Mouse (Mus musculus): ENCODE data around the gene Brap. TPM values are rescaled to one million over a fixed set of nuclear protein-coding genes. Genes with fewer than 3 reads are reported as not detected.
"Not testable (repeated sequence)": the region's sequence is repeated elsewhere in the genome, so short reads cannot be mapped to it uniquely, and the experiment has no call there.

Brap gene
- 48.2 and 50.9 TPM in 2 replicates for polyA plus RNA-seq (2015; fragmentation: Nextera tagmentation; extraction: Ambion mirVana)

- peak within 1 kb of the TSS; percentile 71 for H3K9ac ChIP-seq
- no peaks in the 10 kb centered on the region for H3K9me3 ChIP-seq
- peak within 1 kb of the TSS; percentile 75 for H3K27ac ChIP-seq
- H3K4me3 ChIP-seq: peak within 1 kb of the TSS; percentile 59
- H3K36me3 ChIP-seq (replicated peaks): peaks cover 9% of the 10 kb centered on the region
- 1% methylated on average over 83 of the region's 85 CpGs for WGBS
- peaks cover 23% of the 10 kb centered on the region for H3K4me1 ChIP-seq
- no peaks in the 10 kb centered on the region for H3K27me3 ChIP-seq (replicated peaks)
- ATAC-seq (replicated peaks): peak; percentile 90
- peak within 1 kb of the TSS; percentile 68 for H3K4me2 ChIP-seq
These were observed at the start of gene Brap, which contains the start of gene Acad10 for GRCm38 (mm10) chr5:121660059-121660896. Brap (plus strand) TSS chr5:121660563. Acad10 (minus strand) TSS chr5:121660514.

- Histone ChIP-seq H3K4me2 (no peak overlapping the region), H3K27me3 (replicated peaks) (no peaks in the 10 kb centered on the region), H3K27ac (no peak overlapping the region), H3K36me3 (replicated peaks) (no peaks in the 10 kb centered on the region), H3K4me3 (no peak overlapping the region), H3K4me1 (no peaks in the 10 kb centered on the region), H3K9me3 (no peaks in the 10 kb centered on the region), H3K9ac (no peak overlapping the region)
- no peak for ATAC-seq (replicated peaks)
- WGBS: 86% methylated on average over 6 of the region's 6 CpGs
These were observed 48.3 kb upstream of the Brap start for GRCm38 (mm10) chr5:121612036-121612435.

DNA sequence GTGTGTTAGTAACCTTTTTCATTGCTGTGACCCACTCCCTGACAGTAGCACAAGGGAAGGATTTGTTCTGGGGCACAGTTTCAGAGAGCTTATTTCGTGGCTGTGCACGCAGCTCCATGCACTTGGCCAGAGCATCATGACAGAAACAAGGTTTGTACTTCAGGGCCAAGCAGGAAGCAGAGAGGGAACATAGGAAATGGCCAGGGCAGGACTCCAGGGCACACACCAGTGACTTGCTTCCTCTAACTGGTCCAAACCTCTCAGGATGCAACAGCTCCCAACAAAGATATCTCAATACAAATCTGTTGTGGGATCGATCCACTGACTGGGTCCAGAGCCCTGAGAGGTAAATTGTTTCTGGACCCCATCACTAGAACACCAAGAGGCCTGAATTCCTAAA lies 45.4 kb upstream of the Brap start:
- not testable (repeated sequence) for H3K9me3 ChIP-seq; H3K36me3 ChIP-seq (replicated peaks); H3K27ac ChIP-seq; H3K4me3 ChIP-seq; ATAC-seq (replicated peaks); H3K4me2 ChIP-seq; H3K9ac ChIP-seq; H3K27me3 ChIP-seq (replicated peaks)
- 86% methylated on average over 3 of the region's 3 CpGs for WGBS
- H3K4me1 ChIP-seq: peaks cover 13% of the 10 kb centered on the region

GRCm38 (mm10) chr5:121618592-121619513 lies 41.5 kb upstream of the Brap start, which contains the start of gene Acad12:
Acad12 (minus strand) TSS chr5:121618938.
- H3K4me3 ChIP-seq: peak within 1 kb of the TSS; percentile 60
- no peaks in the 10 kb centered on the region for H3K27me3 ChIP-seq (replicated peaks)
- peak within 1 kb of the TSS; percentile 85 for H3K27ac ChIP-seq
- H3K4me1 ChIP-seq: peaks cover 15% of the 10 kb centered on the region
- no peaks in the 10 kb centered on the region for H3K36me3 ChIP-seq (replicated peaks)
- H3K4me2 ChIP-seq: peak within 1 kb of the TSS; percentile 70
- H3K9me3 ChIP-seq: no peaks in the 10 kb centered on the region
- under 1% methylated on average over 52 of the region's 58 CpGs for WGBS
- H3K9ac ChIP-seq: peak within 1 kb of the TSS; percentile 70
- peak; percentile 91 for ATAC-seq (replicated peaks)

GRCm38 (mm10) chr5:121621102-121621501 lies 39.3 kb upstream of the Brap start:
- Histone ChIP-seq H3K9me3 (no peaks in the 10 kb centered on the region), H3K9ac (no peak overlapping the region), H3K27me3 (replicated peaks) (no peaks in the 10 kb centered on the region), H3K27ac (no peak overlapping the region), H3K4me2 (no peak overlapping the region), H3K4me3 (no peak overlapping the region), H3K4me1 (peaks cover 15% of the 10 kb centered on the region), H3K36me3 (replicated peaks) (no peaks in the 10 kb centered on the region)
- ATAC-seq (replicated peaks): no peak
- WGBS: 96% methylated on average over 5 of the region's 5 CpGs

DNA sequence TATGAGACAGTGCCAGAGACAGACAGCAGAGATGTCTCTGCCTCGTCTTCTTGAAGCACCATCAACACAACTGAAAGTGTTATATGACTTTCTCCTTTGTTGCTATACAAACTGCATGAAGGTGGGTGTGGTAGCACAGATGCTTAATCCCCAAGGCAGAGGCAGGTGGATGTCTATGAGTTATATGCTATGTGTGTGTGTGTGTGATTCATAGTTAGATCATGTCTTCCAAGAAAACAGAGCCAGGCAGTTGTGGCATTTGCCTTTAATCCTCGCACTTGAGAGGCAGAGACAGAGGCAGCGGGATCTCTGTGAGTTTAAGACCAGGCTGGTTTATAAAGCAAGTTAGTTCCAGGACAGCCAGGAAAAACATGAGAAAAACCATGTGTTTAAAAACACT lies 37.1 kb upstream of the Brap start:
- Histone ChIP-seq H3K9ac (no peak overlapping the region), H3K4me2 (no peak overlapping the region), H3K27me3 (replicated peaks) (no peaks in the 10 kb centered on the region), H3K27ac (no peak overlapping the region), H3K4me1 (peaks cover 10% of the 10 kb centered on the region), H3K4me3 (no peak overlapping the region), H3K9me3 (no peaks in the 10 kb centered on the region), H3K36me3 (replicated peaks) (no peaks in the 10 kb centered on the region)
- WGBS: 92% methylated on average over 3 of the region's 3 CpGs
- no peak for ATAC-seq (replicated peaks)

GRCm38 (mm10) chr5:121627871-121628270 lies 32.5 kb upstream of the Brap start:
- Histone ChIP-seq H3K27ac (no peak overlapping the region), H3K4me1 (no peaks in the 10 kb centered on the region), H3K36me3 (replicated peaks) (no peaks in the 10 kb centered on the region), H3K27me3 (replicated peaks) (no peaks in the 10 kb centered on the region), H3K4me2 (no peak overlapping the region), H3K9ac (no peak overlapping the region), H3K4me3 (no peak overlapping the region), H3K9me3 (no peaks in the 10 kb centered on the region)
- ATAC-seq (replicated peaks): no peak
- WGBS: 4% methylated on average over 1 of the region's 1 CpGs

GRCm38 (mm10) chr5:121631106-121631647 lies 29.2 kb upstream of the Brap start:
- not testable (repeated sequence) for H3K4me3 ChIP-seq; H3K36me3 ChIP-seq (replicated peaks); H3K9me3 ChIP-seq; H3K4me1 ChIP-seq; H3K9ac ChIP-seq; ATAC-seq (replicated peaks); H3K4me2 ChIP-seq; H3K27ac ChIP-seq; H3K27me3 ChIP-seq (replicated peaks)
- 59% methylated on average over 9 of the region's 9 CpGs for WGBS

DNA sequence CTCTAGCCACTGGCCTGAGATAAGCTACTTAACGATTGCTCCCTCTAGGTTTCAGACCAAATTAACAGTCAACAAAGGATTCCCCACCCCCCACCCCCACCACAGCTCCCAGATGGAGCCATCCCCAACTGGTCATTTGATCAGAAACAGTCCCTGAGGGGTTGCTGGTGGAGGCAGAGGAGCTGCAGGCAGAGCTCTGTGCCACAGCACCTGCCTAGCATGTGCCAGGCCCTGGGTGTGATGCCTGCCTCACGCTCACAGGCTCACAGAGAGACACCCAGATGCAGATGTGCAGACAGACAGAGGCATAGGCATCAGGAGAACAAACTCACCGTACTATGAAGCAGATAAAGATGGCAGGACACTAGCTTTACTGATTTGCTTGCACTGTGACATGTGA lies 27.6 kb upstream of the Brap start:
- H3K9me3 ChIP-seq: no peaks in the 10 kb centered on the region
- H3K27ac ChIP-seq: no peak overlapping the region
- H3K27me3 ChIP-seq (replicated peaks): no peaks in the 10 kb centered on the region
- no peak for ATAC-seq (replicated peaks)
- H3K36me3 ChIP-seq (replicated peaks): no peaks in the 10 kb centered on the region
- 34% methylated on average over 3 of the region's 3 CpGs for WGBS
- no peaks in the 10 kb centered on the region for H3K4me1 ChIP-seq
- no peak overlapping the region for H3K9ac ChIP-seq
- H3K4me2 ChIP-seq: no peak overlapping the region
- no peak overlapping the region for H3K4me3 ChIP-seq

DNA sequence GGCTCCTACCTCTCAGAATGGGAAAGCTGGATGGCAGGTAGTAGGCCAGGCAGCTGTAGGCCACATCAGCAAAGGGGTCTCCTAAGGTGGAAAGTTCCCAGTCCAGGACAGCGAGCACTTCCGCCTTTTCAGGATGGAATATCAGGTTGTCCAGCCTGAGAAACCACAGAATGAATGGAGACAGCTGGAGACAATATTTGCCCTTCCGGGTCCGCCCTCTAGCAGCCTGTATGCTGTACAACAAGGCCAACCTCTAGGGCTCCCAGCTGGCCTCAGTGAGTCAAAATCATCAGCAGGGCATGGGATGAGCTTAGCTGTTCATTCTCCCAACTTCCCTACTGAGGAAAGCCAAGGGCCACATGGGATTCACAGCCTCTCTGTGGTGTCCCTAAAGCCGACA lies 25.7 kb upstream of the Brap start:
- no peaks in the 10 kb centered on the region for H3K27me3 ChIP-seq (replicated peaks)
- no peak overlapping the region for H3K4me3 ChIP-seq
- 93% methylated on average over 5 of the region's 5 CpGs for WGBS
- no peak overlapping the region for H3K9ac ChIP-seq
- H3K36me3 ChIP-seq (replicated peaks): no peaks in the 10 kb centered on the region
- H3K27ac ChIP-seq: no peak overlapping the region
- H3K9me3 ChIP-seq: no peaks in the 10 kb centered on the region
- H3K4me2 ChIP-seq: no peak overlapping the region
- no peak for ATAC-seq (replicated peaks)
- no peaks in the 10 kb centered on the region for H3K4me1 ChIP-seq

DNA sequence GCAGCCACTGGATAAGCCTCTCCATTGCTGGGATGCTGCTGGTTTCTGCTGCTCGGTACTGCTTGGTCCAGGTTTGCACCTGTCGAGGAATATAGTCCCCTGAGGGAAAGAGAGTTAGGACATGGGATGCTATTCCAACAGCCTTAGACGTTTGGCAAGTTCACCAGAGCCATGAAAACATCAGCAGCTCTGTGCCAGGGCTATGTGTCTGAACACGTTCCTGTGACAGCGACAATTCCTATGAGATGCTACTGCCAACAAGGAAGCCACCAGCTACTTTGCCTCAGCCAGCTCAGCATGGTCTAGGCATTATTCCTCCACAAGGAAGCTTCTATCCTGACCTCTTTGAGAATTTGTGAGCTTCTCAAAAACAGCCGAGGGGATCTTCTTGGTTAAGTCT lies 23.1 kb upstream of the Brap start:
- Histone ChIP-seq H3K4me3 (no peak overlapping the region), H3K9ac (no peak overlapping the region), H3K4me1 (no peaks in the 10 kb centered on the region), H3K36me3 (replicated peaks) (no peaks in the 10 kb centered on the region), H3K27me3 (replicated peaks) (no peaks in the 10 kb centered on the region), H3K27ac (no peak overlapping the region), H3K9me3 (no peaks in the 10 kb centered on the region), H3K4me2 (no peak overlapping the region)
- no peak for ATAC-seq (replicated peaks)
- WGBS: 89% methylated on average over 6 of the region's 6 CpGs

DNA sequence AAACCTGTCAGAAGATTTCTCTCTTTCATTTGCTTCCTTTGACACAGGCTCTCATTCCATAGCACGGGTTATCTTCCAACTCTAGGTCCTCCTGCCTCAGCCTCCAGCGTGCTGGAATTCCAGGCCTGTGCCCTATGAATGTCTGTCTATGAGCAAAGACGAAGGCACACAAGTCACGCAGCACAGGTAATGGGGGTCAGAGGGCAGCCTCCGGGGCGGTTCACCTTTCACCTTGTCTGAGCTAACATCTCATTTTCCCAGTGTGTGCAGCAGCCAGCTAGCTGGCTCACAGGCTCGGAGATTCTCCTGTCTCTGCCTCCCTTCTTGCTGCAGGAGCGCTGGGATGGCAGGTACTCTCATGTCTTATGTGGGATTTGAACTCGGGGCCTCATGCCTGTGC lies 20.8 kb upstream of the Brap start:
- Histone ChIP-seq H3K4me3 (no peak overlapping the region), H3K9me3 (no peaks in the 10 kb centered on the region), H3K27me3 (replicated peaks) (no peaks in the 10 kb centered on the region), H3K4me2 (no peak overlapping the region), H3K36me3 (replicated peaks) (no peaks in the 10 kb centered on the region), H3K4me1 (no peaks in the 10 kb centered on the region), H3K9ac (no peak overlapping the region), H3K27ac (no peak overlapping the region)
- WGBS: 92% methylated on average over 9 of the region's 9 CpGs
- no peak for ATAC-seq (replicated peaks)
